Mouse (Mus musculus) kidney, postnatal 0 days (tissue): ENCODE results near the gene Tbc1d16. TPM values are rescaled to one million over a fixed set of nuclear protein-coding genes. Genes with fewer than 3 reads are reported as not detected.
"Not testable (repeated sequence)": the region's sequence is repeated elsewhere in the genome, so short reads cannot be mapped to it uniquely, and the experiment has no call there.

Experiments used
- ATAC-seq: fragments of 200-750 bp; cut with Nextera tagmentation; replicated peaks from 2 replicates; pipeline ENCODE4 v1.8.0; 2017; ENCODE audit warnings: low read depth, moderate number of reproducible peaks, moderate TSS enrichment, moderate library complexity; ENCODE audit not compliant: low FRiP score
- DNase-seq: peaks from one replicate; pipeline ENCODE4 v3.0.0-alpha.2; 2016; ENCODE audit warnings: low spot score
- H3K27ac ChIP-seq: fragments of 300-500 bp; sonication (generic); 2 replicates; pipeline ENCODE4 v1.5.1; 2014; ENCODE audit warnings: mild to moderate bottlenecking
- H3K27me3 ChIP-seq: fragments of 300-500 bp; sonication (generic); 2 replicates; pipeline ENCODE4 v1.6.1; 2014; ENCODE audit warnings: low read length, mixed read lengths; ENCODE audit not compliant: insufficient read depth
- H3K36me3 ChIP-seq: fragments of 300-500 bp; sonication (generic); 2 replicates; pipeline ENCODE4 v1.6.1; 2014; ENCODE audit warnings: low read length, mixed read lengths; ENCODE audit not compliant: insufficient read depth
- H3K4me1 ChIP-seq: fragments of 300-500 bp; sonication (generic); replicated peaks from 2 replicates; pipeline ENCODE4 v1.6.1; 2014; ENCODE audit warnings: antibody characterized with exemption, low read length, mixed read lengths; ENCODE audit not compliant: insufficient read depth
- H3K4me2 ChIP-seq: fragments of 300-500 bp; sonication (generic); 2 replicates; pipeline ENCODE4 v1.6.1; 2014; ENCODE audit warnings: mild to moderate bottlenecking, low read length, moderate library complexity, mixed read lengths
- H3K4me3 ChIP-seq: fragments of 300-500 bp; sonication (generic); replicated peaks from 2 replicates; pipeline ENCODE4 v1.5.1; 2014; ENCODE audit warnings: low read depth, low read length
- H3K9ac ChIP-seq: fragments of 300-500 bp; sonication (generic); 2 replicates; pipeline ENCODE4 v1.6.1; 2014; ENCODE audit warnings: low read depth, low read length
- H3K9me3 ChIP-seq: fragments of 300-500 bp; sonication (generic); replicated peaks from 2 replicates; pipeline ENCODE4 v1.6.1; 2016; ENCODE audit warnings: low read length, inconsistent platforms, mixed read lengths
- CTCF ChIP-seq: IDR thresholded peaks from 2 replicates; pipeline ENCODE4 v1.5.1; 2016; ENCODE audit warnings: antibody characterized with exemption, low read depth, mild to moderate bottlenecking, moderate library complexity
- WGBS: fragments of 180-500 bp; shearing (Covaris S2); extraction: QIAGEN DNeasy Blood & Tissue Kit; methylation state at CpG from one replicate; pipeline ENCODE4 v1.1.7; 2014; 5-methylcytosine and 5-hydroxymethylcytosine counted together
- polyA plus RNA-seq: library from polyadenylated mRNA; unstranded; fragments of >200 nt; fragmentation: Nextera tagmentation; extraction: Ambion mirVana; gene quantifications from 2 replicates; pipeline ENCODE4 v1.2.1, GENCODE M21; 2015

Gene Tbc1d16
- polyA plus RNA-seq, 1 experiment from 2014 or later, result 9.2 TPM

GRCm38 (mm10) chr11:119252854-119253541 is 24.7 kb upstream of the Tbc1d16 start:
- DNase-seq (peak; percentile 74), ATAC-seq (peak; percentile 58)
- Histone ChIP-seq H3K27ac (no peak overlapping the region), H3K4me1 (peaks cover 17% of the 10 kb centered on the region), H3K9ac (no peak overlapping the region), H3K4me3 (no peak overlapping the region), H3K36me3 (no peaks in the 10 kb centered on the region), H3K27me3 (no peaks in the 10 kb centered on the region), H3K9me3 (no peaks in the 10 kb centered on the region), H3K4me2 (peak overlapping the region; percentile 32)
- peak; percentile 69 for TF ChIP-seq CTCF
- WGBS, result 9% methylated on average over 22 of the region's 22 CpGs

GRCm38 (mm10) chr11:119250998-119251397 is 22.7 kb upstream of the Tbc1d16 start:
- 35% methylated on average over 17 of the region's 17 CpGs for WGBS
- DNase-seq, result no peak
- TF ChIP-seq CTCF, result no peak

GRCm38 (mm10) chr11:119249011-119249410 is 20.7 kb upstream of the Tbc1d16 start:
- H3K36me3 ChIP-seq, result no peaks in the 10 kb centered on the region
- H3K4me1 ChIP-seq, result 0 out of 2 replicates have a peak, but pooled peaks cover 7% of the 10 kb centered on the region
- DNase-seq (peak; percentile 96), ATAC-seq (peak; percentile 80)
- no peak overlapping the region for H3K4me2 ChIP-seq
- H3K27me3 ChIP-seq, result no peaks in the 10 kb centered on the region
- no peaks in the 10 kb centered on the region for H3K9me3 ChIP-seq
- 12% methylated on average over 6 of the region's 6 CpGs for WGBS
- H3K9ac ChIP-seq, result no peak overlapping the region
- no peak overlapping the region for H3K4me3 ChIP-seq
- peak; percentile 84 for TF ChIP-seq CTCF
- H3K27ac ChIP-seq, result no peak overlapping the region

More at GRCm38 (mm10) chr11:119250998-119251397, 22.7 kb upstream of the Tbc1d16 start:
- 0 out of 2 replicates have a peak, but pooled peaks cover 7% of the 10 kb centered on the region for H3K4me1 ChIP-seq
- H3K4me2 ChIP-seq, result no peak overlapping the region
- H3K27me3 ChIP-seq, result no peaks in the 10 kb centered on the region
- H3K27ac ChIP-seq, result no peak overlapping the region
- H3K9me3 ChIP-seq, result no peaks in the 10 kb centered on the region
- no peaks in the 10 kb centered on the region for H3K36me3 ChIP-seq
- H3K4me3 ChIP-seq, result no peak overlapping the region
- ATAC-seq, result no peak
- H3K9ac ChIP-seq, result no peak overlapping the region

- H3K4me2 ChIP-seq, H3K9ac ChIP-seq, DNase-seq, H3K9me3 ChIP-seq, H3K36me3 ChIP-seq, H3K27ac ChIP-seq, H3K4me3 ChIP-seq, ATAC-seq, H3K27me3 ChIP-seq, H3K4me1 ChIP-seq: not testable (repeated sequence)
- WGBS, result 96% methylated on average over 6 of the region's 6 CpGs
Observed at GRCm38 (mm10) chr11:119245543-119245942, 17.2 kb upstream of the Tbc1d16 start.

- TF ChIP-seq CTCF, result no peak
- no peaks in the 10 kb centered on the region for H3K9me3 ChIP-seq
- no peaks in the 10 kb centered on the region for H3K36me3 ChIP-seq
- no peak overlapping the region for H3K4me3 ChIP-seq
- DNase-seq, result no peak
- H3K27ac ChIP-seq, result no peak overlapping the region; the same call in 1 of the 2 replicates
- H3K27me3 ChIP-seq, result no peaks in the 10 kb centered on the region
- H3K9ac ChIP-seq, result no peak overlapping the region
- WGBS, result 60% methylated on average over 12 of the region's 12 CpGs
- no peak overlapping the region for H3K4me2 ChIP-seq
- no peak for ATAC-seq
- 0 out of 2 replicates have a peak, but pooled peaks cover 9% of the 10 kb centered on the region for H3K4me1 ChIP-seq
Observed at GRCm38 (mm10) chr11:119239480-119239879, 11.2 kb upstream of the Tbc1d16 start.

GRCm38 (mm10) chr11:119238305-119238721 is 10.0 kb upstream of the Tbc1d16 start:
- 11% methylated on average over 11 of the region's 11 CpGs for WGBS
- DNase-seq (peak; percentile 77), ATAC-seq (0 out of 2 replicates have a peak, but pooled peaks have one; percentile 43)
- Histone ChIP-seq H3K4me2 (peak overlapping the region; percentile 54), H3K27ac (no peak overlapping the region), H3K9ac (no peak overlapping the region), H3K27me3 (no peaks in the 10 kb centered on the region), H3K9me3 (no peaks in the 10 kb centered on the region), H3K36me3 (no peaks in the 10 kb centered on the region), H3K4me1 (0 out of 2 replicates have a peak, but pooled peaks cover 9% of the 10 kb centered on the region), H3K4me3 (peak overlapping the region; percentile 16; the same call in 1 of the 2 replicates)
- TF ChIP-seq CTCF, result no peak
